Mouse (Mus musculus): ENCODE measurements around the gene Cmya5.

Cmya5 gene

GRCm38 (mm10) chr13:93061311-93061710 lies 83.2 kb downstream of the Cmya5 start:
- no peak for DNase-seq (ENCODE audit: low spot score)

GRCm38 (mm10) chr13:93060437-93060836 lies 84.1 kb downstream of the Cmya5 start:
- no peak for DNase-seq (ENCODE audit: low spot score)

- no peak for DNase-seq (ENCODE audit: low spot score)
Observed at GRCm38 (mm10) chr13:93058551-93059011, 85.9 kb downstream of the Cmya5 start.

- DNase-seq (ENCODE audit: low spot score): no peak
Observed at GRCm38 (mm10) chr13:93057492-93058260, 86.8 kb downstream of the Cmya5 start.

- DNase-seq (ENCODE audit: low spot score): no peak
Observed at GRCm38 (mm10) chr13:93056091-93056490, 88.4 kb downstream of the Cmya5 start.

- no peak for DNase-seq (ENCODE audit: low spot score)
Observed at GRCm38 (mm10) chr13:93051483-93051882, 93.0 kb downstream of the Cmya5 start.

GRCm38 (mm10) chr13:93041021-93041420 lies 103.5 kb downstream of the Cmya5 start:
- no peak for DNase-seq (ENCODE audit: low spot score)

- no peak for DNase-seq (ENCODE audit: low spot score)
Observed at GRCm38 (mm10) chr13:93036218-93036617, 108.3 kb downstream of the Cmya5 start.

- DNase-seq (ENCODE audit: low spot score): no peak
Observed at GRCm38 (mm10) chr13:93029337-93029736, 115.2 kb downstream of the Cmya5 start.

- no peak for DNase-seq (ENCODE audit: low spot score)
Observed at GRCm38 (mm10) chr13:93024837-93025236, 119.7 kb downstream of the Cmya5 start.

- DNase-seq (ENCODE audit: low spot score): no peak
Observed at GRCm38 (mm10) chr13:93022158-93022557, 122.4 kb downstream of the Cmya5 start.

- no peak for DNase-seq (ENCODE audit: low spot score)
Observed at GRCm38 (mm10) chr13:93012952-93013351, 131.6 kb downstream of the Cmya5 start.

- DNase-seq (ENCODE audit: low spot score): no peak
Observed at GRCm38 (mm10) chr13:93011315-93011714, 133.2 kb downstream of the Cmya5 start.

- no peak for DNase-seq (ENCODE audit: low spot score)
Observed at GRCm38 (mm10) chr13:93010524-93010923, 134.0 kb downstream of the Cmya5 start.

- DNase-seq (ENCODE audit: low spot score): no peak
Observed at GRCm38 (mm10) chr13:93007078-93007477, 137.4 kb downstream of the Cmya5 start.

GRCm38 (mm10) chr13:93006347-93006746 lies 138.2 kb downstream of the Cmya5 start:
- DNase-seq (ENCODE audit: low spot score): no peak

GRCm38 (mm10) chr13:93004003-93004402 lies 140.5 kb downstream of the Cmya5 start:
- DNase-seq (ENCODE audit: low spot score): no peak

- no peak for DNase-seq (ENCODE audit: low spot score)
Observed at GRCm38 (mm10) chr13:93002456-93002855, 142.1 kb downstream of the Cmya5 start.

GRCm38 (mm10) chr13:93000640-93001351 lies 143.7 kb downstream of the Cmya5 start:
- no peak for DNase-seq (ENCODE audit: low spot score)

- DNase-seq (ENCODE audit: low spot score): no peak
Observed at GRCm38 (mm10) chr13:92999860-93000259, 144.7 kb downstream of the Cmya5 start.

- no peak for DNase-seq (ENCODE audit: low spot score)
Observed at GRCm38 (mm10) chr13:92994743-92995142, 149.8 kb downstream of the Cmya5 start.

GRCm38 (mm10) chr13:92992823-92993222 lies 151.7 kb downstream of the Cmya5 start:
- no peak for DNase-seq (ENCODE audit: low spot score)
